Mouse (Mus musculus) heart, adult 2 months (tissue): ENCODE data around the gene Gm14214.

Experiments
- CTCF ChIP-seq: fragments of 200-600 bp; IDR thresholded peaks from 2 replicates; pipeline ENCODE4 v1.8.1; 2022; ENCODE audit warnings: antibody characterized with exemption, mild to moderate bottlenecking, moderate library complexity
- EP300 ChIP-seq: fragments of 200-500 bp; IDR thresholded peaks from 2 replicates; pipeline ENCODE4 v1.6.1; 2011; ENCODE audit warnings: low read depth, low read length, control low read depth; ENCODE audit not compliant: insufficient read depth
- POLR2A ChIP-seq: fragments of 200-500 bp; IDR thresholded peaks from 2 replicates; pipeline ENCODE4 v1.6.1; 2011; ENCODE audit warnings: mild to moderate bottlenecking, low read depth, low read length, control low read depth; ENCODE audit not compliant: insufficient read depth

GRCm38 (mm10) chr2:154786187-154786586, 16.4 kb upstream of the Gm14214 start:
- TF ChIP-seq EP300 (no peak), POLR2A (no peak), CTCF (no peak)
